Mouse (Mus musculus): ENCODE data around the gene Git2.

Git2 gene

GRCm38 (mm10) chr5:114775056-114775979 is at the start of gene Git2:
Git2 (minus strand) TSS chr5:114775517.
- in situ Hi-C loops (cut with MboI, MseI), result loop anchor here in 1 of 2 experiments (10.0 kb wide), 1 partner anchor 1191 kb away; no protein-coding TSS in a partner anchor

DNA sequence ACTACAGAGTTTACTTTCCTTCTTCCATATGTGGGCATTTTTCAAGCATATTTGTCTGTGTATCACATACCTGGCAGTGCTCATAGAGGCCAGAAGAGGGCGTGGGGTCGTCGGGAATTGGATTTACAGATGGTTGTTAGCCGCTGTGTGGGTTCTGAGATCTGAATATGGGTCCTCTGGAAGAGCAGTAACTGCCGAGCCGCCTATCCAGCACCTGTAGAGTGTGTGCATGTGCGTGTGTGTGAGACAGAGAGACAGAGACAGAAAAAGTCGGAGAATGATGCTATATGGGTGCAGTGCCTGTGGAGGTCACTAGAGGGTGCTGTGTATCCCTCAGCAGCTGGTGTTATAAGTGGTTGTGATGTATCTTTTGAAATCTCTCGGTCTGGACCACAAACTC is 48.9 kb upstream of the Git2 start:
- in situ Hi-C loops (cut with MboI, MseI), result no loop called here

DNA sequence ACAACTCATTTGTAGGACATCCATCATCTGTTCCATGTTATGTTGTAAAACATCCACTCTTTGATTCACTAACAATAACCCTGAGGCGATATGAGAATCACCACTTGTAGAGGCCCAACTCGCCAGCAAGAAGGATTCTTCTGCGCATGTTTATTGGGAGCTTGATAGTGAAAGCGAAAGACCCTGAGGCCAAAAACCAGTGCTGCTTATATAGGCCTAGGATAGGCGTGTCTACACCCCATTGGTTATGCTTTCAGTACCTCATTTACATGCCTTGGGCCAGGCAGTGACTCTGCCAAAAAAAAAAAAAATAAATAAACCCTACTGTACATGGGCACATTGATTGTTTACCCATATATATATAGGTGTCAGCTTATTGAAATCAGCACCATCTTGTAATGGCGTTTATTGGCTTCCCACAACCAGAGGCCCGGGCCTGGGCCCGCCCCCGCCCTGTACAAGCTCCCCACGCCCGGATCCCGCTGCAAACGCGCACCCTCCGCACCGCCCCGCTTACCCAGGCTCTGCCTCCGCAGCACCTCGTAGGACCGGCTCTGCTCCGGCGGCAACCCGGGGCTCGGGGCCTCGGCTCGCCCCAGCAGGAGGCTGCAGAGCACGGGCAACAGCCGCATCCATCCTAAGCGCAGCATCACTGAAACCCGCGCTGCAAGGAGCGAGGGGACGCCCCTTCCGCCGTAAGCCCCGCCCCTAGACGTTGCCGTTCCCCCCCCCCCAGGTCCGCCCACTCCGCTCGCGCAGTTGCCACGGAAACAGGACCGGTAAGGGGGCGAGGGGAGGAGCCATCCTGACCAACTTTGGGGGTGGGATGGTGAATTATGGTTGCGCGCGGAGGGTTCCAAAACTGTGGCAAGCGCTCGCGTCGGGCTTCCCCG is 47.7 kb upstream of the Git2 start, which contains the start of gene 1500011B03Rik:
1500011B03Rik (minus strand) TSS at position 673 of the 893 bp plus-strand sequence.
- in situ Hi-C loops (cut with MboI, MseI), result no loop called here

GRCm38 (mm10) chr5:114818124-114818523 is 42.8 kb upstream of the Git2 start:
- in situ Hi-C loops (cut with MboI, MseI), result no loop called here

DNA sequence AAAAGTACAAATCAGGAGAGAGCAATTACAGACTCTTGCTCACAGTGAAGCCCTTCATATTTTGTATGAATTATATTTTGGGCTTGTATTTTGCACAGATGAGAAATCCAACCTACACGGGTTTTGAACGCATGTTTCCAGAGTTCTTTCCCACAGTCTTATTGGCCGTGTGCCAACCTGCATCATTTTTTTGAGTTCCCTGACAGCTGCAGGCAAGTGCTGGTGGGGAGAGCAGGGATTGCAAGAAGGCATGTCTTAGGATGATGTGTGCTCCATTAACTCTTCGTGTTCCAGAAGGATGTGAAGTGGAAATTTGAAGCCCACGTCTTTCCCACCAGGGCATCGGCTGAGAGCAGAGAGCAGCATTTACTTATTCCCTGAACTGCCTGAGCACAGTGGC is 41.3 kb upstream of the Git2 start:
- in situ Hi-C loops (cut with MboI, MseI), result no loop called here

DNA sequence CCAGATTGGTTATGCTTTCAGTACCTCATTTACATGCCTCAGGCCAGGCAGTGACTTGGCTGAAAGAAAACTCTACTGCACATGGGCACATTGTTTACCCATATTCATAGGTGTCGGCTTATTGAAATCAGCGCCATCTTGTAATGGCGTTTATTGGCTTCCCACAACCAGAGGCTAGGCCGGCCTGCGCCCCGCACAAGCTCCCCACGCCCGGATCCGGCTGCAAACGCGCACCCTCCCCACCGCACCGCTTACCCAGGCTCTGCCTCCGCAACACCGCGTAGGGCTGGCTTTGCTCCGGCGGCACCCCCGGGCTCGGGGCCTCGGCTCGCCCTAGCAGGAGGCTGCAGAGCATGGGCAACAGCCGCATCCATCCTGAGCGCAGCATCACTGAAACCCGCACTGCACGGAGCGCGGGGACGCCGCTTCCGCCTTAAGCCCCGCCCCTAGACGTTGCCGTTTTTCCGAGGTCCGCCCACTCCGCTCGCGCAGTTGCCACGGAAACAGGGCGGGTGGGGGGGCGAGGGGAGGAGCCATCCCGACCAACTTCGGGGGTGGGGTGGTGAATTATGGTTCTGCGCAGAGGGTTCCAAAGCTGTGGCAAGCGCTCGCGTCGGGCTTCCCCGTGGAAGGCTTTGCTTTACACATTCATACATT is 38.3 kb upstream of the Git2 start:
- in situ Hi-C loops (cut with MboI, MseI), result no loop called here

GRCm38 (mm10) chr5:114809826-114810225 is 34.5 kb upstream of the Git2 start:
- in situ Hi-C loops (cut with MboI, MseI), result no loop called here

GRCm38 (mm10) chr5:114809181-114809756 is 34.0 kb upstream of the Git2 start:
- in situ Hi-C loops (cut with MboI, MseI), result no loop called here

DNA sequence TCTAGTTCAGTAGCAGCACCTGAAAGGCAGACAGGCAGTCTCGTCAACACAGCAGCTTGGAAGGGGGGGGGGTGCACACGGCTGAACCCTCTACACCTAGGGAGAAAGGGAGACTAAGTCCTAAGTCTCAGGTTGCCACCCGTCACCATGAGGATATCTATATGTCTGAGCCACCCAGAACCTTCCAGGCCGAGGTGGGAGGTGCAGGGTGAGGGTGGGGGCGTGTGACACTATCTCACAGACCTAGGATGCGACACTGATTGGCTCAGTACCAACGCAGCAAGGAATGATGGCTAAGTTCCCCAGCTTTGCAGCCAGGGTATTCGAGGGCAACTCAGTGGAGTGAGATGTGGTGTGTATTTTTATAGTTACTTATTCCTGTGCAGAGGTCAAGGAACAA is 33.1 kb upstream of the Git2 start:
- in situ Hi-C loops (cut with MboI, MseI), result no loop called here

- in situ Hi-C loops (cut with MboI, MseI), result no loop called here
Measured at GRCm38 (mm10) chr5:114807893-114808292, 32.6 kb upstream of the Git2 start.

- in situ Hi-C loops (cut with MboI, MseI), result no loop called here
Measured at GRCm38 (mm10) chr5:114807468-114807867, 32.2 kb upstream of the Git2 start.

- in situ Hi-C loops (cut with MboI, MseI), result no loop called here
Measured at GRCm38 (mm10) chr5:114807063-114807462, 31.7 kb upstream of the Git2 start.

GRCm38 (mm10) chr5:114806636-114807035 is 31.3 kb upstream of the Git2 start:
- in situ Hi-C loops (cut with MboI, MseI), result no loop called here

DNA sequence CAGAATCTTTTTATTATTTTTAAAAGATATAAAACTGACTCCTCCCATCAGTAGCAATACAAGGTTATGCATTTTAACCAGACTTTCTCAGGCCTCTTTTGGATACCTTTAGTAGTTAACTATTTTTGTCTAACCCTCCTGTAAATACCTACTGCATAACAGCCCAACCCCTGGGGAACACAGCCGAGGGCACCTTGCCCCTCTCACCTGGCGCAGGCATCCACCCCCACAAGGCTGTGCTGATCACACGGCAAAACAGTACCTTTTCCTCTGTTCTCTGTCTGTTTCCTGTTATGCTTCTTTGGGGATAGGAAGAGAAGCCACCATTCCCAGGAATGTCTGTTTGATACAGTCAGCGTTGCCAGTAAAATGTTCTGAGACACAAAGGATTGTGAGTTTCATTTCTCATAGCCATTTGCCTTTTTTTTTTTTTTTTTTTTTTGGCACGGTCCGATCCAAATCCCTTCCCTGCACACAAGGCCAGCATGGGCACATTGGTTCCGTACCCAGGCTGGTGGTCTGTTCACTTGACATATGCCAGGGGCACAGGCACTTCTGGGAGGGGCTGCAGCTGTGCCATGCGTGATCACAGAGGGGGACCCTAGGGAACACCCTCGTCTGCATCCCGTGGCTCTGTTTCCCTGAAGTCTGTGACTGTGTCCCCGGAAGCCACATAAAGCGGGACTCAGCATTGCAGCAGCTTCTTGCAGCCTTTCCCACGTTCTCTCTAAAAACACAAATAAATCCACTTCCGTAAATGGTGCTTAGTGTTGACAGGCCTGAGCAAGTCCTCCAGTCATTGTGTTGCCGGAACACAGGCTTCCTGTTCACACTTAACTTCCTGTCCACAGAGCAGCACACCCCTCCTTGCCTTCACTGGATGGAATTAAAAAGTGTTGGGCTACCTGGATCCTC is 30.4 kb upstream of the Git2 start:
- in situ Hi-C loops (cut with MboI, MseI), result no loop called here

DNA sequence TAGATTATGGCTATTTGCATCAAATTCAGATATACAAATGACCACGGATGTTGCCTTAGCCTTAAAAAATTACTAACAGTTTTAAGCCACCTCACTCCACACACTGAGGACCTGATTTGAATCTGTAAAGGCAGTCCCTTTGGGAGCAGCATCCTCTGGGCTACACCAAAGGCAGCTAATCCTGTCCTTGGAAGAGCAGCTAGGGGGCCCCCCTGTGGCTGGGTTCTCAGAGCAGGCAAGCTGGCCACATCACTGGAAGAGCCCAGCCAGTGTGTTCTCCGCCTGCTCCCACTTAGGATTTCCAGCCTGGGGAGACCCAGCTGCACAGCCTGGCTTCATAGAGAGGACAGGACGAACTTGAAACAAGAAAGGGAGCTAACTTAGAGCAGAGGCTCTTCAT is 29.6 kb upstream of the Git2 start:
- in situ Hi-C loops (cut with MboI, MseI), result no loop called here

DNA sequence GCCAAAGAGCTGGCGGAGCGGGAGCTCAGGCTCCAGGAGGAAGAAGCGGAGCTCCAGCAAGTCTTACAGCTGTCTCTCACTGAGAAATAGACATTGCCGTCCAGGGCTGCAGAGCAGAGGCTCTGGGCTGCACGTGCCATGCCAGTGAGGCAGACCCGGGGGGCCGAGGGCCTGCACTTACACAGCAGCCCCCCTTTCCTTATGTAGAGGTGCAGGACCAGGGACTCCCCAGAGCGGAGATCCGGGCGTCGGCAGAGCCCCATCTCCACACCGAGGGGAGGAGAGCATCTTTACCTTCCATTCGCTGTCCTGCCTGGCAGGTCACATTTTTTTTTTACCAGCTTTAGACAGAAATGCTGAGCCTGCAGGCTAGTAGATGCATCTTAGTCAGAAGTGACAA is 29.0 kb upstream of the Git2 start:
- in situ Hi-C loops (cut with MboI, MseI), result no loop called here

- in situ Hi-C loops (cut with MboI, MseI), result no loop called here
Measured at GRCm38 (mm10) chr5:114803231-114803630, 27.9 kb upstream of the Git2 start.

GRCm38 (mm10) chr5:114801841-114802240 is 26.5 kb upstream of the Git2 start:
- in situ Hi-C loops (cut with MboI, MseI), result no loop called here

DNA sequence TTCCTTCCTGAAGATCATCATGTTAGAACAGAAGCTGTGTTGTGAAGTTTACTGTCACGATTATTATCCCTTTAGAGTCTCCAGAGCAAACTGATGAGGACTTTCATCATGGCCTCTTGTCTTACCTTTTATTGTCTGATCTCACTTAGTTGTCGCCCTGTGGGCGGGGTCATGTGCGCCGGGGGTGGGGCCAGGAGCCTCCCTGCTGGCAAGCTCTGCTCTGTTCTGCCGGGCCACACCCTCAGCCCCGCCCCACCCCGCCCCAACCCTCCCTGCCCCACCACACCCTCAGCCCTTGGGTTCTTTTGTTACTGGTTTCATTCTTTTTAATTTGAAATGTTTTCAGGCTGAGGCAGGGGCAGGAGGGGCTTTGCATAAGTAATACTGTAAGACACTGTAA is 25.7 kb upstream of the Git2 start:
- in situ Hi-C loops (cut with MboI, MseI), result no loop called here

GRCm38 (mm10) chr5:114799848-114800247 is 24.5 kb upstream of the Git2 start:
- in situ Hi-C loops (cut with MboI, MseI), result no loop called here

Measured in T-helper 17 cell (primary cell).